Mouse (Mus musculus) brain, adult 2 months (tissue): ENCODE data around the gene Fam69b.

Experiments
- DNase-seq: peaks from one replicate; pipeline ENCODE4 v3.0.0; 2011; ENCODE audit warnings: low read depth, low spot score

The Fam69b gene

GRCm38 (mm10) chr2:26598462-26598861 lies 29.8 kb upstream of the Fam69b start:
- DNase-seq = no peak

- no peak for DNase-seq
Measured at GRCm38 (mm10) chr2:26599965-26600364, 28.3 kb upstream of the Fam69b start.

GRCm38 (mm10) chr2:26600664-26601063 lies 27.6 kb upstream of the Fam69b start:
- DNase-seq = no peak

DNA sequence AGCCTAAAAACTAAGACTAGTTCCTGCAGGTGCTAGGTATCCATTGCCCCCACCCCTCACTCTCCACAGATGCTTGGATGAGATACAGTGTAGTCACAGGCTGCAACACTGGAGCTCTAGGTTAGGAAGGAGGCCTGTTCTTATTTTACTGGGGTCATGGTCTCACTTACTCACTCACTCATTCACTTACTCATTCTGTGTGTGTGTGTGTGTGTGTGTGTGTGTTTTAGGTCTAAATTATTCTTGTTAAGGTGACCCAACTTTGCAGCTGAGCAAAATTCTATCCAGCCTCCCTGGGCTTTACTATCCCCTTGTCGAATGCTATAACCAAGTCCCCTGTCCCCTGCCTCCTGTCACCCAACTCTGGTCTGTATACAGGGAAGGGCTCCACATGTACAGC lies 26.7 kb upstream of the Fam69b start:
- no peak for DNase-seq

DNA sequence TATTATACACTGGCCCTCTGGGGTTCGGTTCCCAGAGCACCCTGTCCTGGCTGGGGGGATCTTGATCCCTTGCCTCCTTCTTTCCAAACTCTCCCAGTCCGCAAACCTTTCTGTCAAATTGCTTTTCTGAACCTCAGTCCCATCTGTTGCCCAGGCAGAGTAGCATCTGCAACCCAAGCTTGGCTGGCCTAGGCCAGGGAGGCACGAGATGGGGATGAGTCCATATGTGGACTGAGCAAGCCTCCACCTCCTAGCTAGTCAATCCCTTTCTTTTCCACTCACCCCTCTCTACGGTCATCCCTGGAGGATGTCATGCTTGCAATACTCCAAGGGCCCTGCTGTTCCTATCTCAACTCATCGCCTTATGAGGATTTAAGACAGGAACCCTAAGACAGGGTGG lies 25.6 kb upstream of the Fam69b start:
- DNase-seq = no peak

DNA sequence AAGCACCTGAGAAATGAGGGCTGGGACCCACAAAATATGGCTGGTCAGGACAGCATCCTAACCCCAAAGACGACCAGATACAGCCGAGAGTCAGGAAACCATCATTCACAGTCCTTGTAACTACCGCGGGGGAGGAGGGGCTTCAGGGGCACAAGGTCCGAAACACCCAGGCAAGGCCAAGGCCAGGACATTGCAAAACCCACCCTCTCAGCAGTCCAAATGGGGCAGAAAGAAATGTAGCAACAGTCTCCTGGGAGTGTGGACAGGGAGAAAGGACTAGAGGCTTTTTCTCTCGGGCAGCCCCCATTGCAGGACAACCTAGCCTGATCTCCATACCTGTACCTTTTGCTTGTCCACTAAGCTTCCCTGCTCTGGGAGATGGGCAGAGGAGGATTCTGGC lies 25.1 kb upstream of the Fam69b start:
- DNase-seq = no peak

- DNase-seq = peak; percentile 35
Measured at GRCm38 (mm10) chr2:26603720-26604671, 24.3 kb upstream of the Fam69b start, which contains the start of gene Agpat2. TSS of gene Agpat2 (minus strand) at chr2:26604417.

DNA sequence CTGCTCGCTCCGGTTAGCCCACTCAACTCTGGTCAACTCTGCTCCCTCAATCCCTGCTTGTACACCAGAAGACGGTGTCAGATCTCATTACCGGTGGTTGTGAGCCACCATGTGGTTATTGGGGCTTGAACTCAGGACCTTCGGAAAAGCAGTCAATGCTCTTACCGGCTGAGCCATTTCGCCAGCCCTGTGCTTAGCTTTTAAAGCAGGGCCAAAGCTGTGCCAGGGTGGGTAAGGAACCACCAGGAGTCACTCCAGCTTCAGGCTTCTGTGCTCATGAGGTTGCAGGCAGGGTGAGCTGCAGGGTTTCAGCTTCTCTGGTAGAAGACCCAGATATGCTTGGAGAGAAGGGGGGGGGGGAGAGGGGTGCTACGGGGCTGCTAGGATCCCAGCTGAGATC lies 22.9 kb upstream of the Fam69b start:
- DNase-seq = no peak

DNA sequence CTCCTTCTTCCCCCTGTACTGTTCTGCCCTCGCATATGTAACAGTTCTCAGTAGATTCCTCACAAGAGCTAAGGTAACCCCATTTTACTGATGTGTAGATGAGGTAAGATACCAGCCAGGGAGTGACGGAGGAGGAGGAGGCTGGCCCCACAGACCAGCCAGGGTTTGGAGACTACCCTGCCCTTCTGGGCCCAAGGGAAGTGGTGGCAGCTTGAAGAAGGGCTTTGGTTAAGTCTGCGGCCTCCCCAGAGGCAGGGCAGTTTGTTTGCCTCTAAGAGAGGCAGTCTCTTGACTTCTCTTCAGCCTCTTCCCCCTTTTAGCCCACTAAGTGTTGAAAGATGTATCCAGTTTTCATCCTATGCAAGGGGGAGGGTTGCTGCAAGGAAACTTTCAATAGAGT lies 21.7 kb upstream of the Fam69b start:
- DNase-seq = no peak

DNA sequence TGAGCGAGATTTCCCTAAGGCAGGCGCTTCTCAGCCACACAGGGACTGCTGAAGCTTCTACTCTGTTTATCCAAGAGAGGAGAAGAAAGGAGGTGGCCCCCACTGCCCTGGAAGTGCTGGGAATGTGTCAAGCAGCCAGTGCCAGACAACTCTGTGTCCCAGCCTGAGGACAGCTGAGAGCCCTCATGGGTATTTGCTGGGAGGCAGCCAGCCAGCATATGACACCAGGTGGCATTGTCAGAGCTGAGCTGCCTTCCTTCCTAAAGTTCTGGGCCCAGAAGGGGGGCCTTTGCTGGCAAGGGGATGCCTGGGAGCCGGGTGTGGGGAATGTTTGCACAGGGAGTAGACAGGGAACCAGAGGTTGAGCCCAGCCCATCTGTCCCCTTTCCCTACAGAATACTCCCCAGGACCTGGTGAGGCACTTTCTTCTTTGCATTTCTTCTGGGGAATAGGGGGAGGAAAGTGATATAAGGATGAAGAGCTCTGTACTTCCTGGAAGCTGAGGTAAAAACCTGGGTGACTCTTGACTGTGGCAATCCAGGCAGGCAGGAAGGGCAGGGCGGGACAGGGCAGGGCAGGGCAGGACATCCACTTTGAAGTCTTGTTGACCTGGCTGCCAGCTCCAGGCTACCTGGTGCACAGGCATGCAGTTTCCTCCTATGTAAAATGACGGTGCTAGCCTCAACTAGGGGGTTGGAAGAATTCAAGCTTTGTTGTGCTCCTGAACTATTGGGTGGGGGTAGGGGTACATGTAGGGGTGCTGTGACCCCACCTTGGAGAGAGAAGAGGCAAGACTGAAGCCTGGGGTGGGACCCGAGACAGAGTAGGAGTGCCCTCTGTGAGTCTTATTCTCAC lies 21.0 kb upstream of the Fam69b start:
- DNase-seq = no peak

DNA sequence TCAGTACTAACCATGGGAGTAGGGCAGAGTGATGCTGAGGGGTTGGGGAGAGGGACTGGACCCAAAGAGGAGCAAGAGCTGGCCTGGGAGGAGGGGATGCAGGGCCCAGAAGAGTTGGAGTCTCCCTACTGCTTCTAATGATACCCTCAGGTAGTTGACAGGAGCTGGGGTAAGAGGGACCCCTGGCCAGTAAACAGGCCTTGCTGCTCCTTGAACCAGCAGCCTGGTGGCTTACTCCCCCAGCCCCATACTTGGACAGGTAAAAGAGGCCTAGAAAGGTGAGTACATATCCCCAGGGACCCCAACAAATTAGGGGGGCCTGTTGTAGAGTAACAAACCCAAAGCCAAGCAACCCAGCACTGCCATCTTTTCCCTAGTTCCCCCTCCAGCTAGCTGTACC lies 19.5 kb upstream of the Fam69b start:
- no peak for DNase-seq

- no peak for DNase-seq
Measured at GRCm38 (mm10) chr2:26609261-26609661, 19.0 kb upstream of the Fam69b start.

DNA sequence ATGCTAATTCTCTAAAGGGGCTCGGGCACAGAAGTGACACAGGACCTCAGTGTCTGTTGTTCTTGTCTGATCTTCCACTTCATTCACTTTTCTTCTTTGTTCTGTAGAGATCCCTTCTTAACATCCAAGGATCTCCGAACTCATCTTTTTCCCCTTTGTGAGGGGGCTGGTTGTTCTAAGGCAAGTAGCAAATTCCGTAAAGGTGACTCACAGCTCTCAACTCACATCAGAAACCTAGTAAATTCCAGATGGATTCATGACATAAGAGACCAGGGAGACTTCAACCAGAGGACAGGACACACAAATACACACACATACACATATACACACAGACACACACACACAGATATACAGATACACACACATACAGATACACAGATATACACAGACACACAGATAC lies 17.7 kb upstream of the Fam69b start:
- DNase-seq = no peak

DNA sequence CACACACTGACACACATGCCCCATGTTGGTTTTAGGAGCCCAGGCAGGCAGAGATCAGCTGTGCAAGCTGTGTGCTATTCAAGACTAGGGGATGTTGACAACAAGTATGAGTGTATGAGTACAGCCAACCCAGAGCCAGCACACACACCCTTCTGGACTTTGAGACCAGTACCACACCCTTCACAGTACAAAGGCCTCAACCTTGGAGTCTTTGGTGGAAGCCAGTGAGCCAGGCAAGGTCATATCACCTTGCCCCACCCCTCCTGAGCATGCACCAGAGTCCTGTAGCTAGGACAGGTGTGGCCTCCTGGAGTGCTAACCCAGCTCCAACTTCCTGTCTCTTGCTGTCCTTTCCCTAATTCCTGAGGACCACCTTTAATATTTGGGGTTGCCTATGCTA lies 17.2 kb upstream of the Fam69b start:
- DNase-seq = no peak

DNA sequence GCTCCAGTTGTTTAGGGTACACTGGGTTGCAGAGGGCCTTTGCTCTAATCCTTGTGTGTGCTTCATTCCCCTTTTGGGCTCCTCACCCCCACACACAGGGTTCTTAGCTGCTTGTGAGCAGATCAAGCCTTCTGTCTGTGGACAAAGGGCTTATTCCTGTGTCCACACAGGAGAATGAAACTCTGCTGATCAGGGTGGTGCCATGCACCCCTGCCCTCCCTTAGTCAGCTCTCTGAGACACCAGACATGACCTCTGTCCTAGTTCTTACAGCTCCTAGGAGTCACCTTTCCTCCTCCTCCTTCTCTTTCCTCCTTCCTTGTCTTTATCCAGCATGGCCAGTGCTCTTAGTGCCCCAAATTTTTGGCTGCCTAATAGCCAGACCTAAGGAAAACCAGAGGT lies 16.4 kb upstream of the Fam69b start:
- DNase-seq = no peak

DNA sequence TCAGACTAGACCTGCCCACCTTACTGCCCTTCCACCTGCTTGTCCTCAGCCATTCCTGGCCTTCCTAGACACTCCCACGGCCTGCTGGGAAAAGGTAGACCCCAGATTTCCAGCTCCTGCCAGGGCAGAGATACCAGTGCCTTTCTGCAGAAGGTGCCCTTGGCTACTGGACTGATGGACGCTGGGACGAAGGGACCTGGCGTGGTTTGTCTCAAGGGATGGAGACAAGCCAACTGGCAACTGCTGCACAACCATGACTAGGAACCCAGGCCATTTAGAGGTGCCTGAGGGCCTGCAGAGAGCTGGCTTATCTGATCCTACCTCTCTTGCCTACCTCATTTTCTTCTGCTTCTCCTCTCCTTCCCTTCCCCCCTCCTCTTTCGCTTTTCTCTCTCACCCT lies 13.4 kb upstream of the Fam69b start:
- DNase-seq = no peak

DNA sequence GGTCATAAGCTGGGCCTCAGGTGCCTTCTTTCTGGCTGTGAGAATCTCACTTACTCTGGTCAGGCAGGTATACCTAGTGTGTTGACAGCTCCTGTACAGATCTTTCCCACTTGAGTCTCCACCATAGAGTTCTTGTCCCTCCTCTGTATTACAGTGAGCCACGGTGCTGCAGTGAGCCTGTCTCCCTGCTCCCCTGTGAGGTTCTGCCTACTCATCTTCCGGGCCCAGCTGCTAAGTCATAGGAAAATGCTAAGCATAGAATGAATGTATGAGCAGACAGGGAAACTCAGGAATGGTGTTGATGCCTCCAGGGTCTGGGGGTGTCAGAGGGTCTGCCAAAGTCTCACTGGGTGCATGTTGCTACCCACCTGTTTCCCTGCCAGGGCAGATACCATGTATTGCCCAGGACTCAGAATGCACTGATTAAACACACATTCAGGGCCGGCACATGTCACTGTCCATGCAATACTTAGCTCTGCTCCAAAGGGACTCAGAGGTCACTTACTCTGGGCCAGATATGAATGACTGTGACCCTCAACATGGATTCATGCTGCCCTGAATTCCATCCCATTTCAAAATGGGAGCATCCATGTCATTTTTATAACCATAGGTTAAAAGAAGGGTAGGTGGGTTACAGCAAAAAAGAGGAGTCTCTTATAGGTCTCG lies 12.7 kb upstream of the Fam69b start:
- no peak for DNase-seq

DNA sequence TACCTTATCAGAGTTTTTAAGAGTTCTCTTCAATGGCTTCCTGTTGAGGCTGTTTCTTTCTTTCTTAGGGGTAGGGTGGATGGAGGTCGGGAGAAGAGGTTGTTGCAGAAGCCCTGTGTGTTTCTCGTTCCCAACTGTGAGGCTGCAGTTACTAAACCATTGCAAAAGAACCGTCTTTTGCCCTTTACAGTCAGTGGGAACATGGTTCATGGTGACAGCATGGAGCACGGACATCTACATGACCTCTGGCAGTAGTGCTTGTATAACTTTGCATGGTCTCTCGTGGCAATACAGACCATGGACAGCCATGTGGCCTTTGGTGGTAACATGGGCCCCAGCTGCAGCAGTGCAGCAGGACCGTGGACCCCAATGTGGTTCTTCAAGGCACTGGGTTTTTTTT lies 10.9 kb upstream of the Fam69b start:
- DNase-seq = no peak

DNA sequence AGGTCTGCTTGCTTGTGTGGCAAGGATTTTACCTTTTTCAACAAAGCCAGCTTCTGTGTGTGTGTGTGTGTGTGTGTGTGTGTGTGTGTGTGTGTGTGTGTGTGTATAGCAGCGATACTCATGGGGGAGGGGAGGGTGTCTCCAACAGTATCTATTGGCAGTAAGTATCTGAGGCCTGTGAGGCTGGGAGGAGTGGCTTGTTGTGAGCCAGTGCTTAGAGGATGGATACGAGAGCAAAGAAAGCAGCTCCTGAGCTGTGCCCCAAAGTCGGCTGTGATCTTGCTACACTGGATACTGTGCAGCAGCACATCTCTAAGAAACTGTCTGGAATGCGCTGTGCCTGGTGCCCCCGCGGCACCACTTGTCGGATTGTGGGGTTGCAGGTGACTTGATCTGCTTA lies 10.3 kb upstream of the Fam69b start:
- no peak for DNase-seq

DNA sequence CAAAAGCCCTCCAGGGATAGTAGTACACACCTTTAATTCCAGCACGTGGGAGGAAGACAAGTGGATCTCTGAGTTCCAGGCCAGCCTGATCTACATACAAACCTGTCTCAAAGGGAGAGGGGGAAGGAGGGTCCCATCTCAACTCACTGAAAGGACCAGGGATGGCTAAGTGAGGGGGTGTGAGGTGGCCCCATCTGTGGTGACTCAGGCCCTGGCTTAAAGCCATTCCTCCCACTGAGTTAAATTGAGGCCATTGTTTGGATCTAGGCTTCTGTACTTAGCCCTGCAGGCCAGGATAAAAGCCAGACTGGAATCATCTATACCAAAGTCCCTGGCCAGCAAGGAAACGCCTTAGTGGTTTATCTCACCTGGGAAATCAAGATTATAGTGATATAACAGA lies 7.0 kb upstream of the Fam69b start:
- peak; percentile 42 for DNase-seq

DNA sequence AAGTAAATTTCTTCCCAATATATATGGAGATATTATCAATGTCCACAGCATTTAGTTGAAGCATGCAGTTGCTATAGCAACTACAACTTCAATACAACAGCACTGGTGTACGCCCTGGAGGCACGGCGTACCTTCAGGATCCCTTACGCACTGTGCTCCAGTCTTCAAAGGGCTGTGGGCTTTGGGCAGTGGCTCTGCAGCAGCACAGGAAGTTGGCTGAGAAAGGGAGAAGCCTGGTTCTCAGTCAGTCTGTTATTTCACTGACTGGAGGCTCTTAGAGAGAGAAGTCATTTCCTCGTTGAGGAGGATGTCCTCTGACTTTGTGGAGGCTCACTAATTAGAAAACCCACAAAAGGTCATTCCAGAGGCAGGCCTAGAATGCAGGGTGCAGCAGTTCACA lies 5.3 kb upstream of the Fam69b start:
- no peak for DNase-seq

DNA sequence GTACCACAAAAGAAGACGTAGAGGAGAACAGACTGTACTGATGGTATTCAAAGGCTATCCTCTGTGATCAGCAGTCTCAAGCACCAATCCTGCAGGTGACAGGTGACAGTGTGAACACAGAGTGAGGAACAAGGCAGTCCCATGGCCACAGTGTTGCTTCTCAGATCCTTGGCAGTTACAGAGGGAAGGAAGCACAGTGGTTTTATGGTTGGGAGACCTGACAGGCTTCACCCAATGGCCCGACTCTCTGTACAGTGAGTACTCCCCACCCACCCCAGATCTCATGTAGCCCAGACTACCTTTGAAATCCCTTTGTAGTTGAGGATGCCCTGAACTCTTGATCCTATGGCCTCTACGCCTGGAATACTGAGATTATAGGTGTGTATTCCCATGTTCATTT lies 2.8 kb upstream of the Fam69b start:
- no peak for DNase-seq
